Mouse (Mus musculus): ENCODE measurements around the gene Spata20. TPM values are rescaled to one million over a fixed set of nuclear protein-coding genes. Genes with fewer than 3 reads are reported as not detected.

The Spata20 gene
- polyA plus RNA-seq, 1 experiment from 2014 or later: 0.42 TPM

DNA sequence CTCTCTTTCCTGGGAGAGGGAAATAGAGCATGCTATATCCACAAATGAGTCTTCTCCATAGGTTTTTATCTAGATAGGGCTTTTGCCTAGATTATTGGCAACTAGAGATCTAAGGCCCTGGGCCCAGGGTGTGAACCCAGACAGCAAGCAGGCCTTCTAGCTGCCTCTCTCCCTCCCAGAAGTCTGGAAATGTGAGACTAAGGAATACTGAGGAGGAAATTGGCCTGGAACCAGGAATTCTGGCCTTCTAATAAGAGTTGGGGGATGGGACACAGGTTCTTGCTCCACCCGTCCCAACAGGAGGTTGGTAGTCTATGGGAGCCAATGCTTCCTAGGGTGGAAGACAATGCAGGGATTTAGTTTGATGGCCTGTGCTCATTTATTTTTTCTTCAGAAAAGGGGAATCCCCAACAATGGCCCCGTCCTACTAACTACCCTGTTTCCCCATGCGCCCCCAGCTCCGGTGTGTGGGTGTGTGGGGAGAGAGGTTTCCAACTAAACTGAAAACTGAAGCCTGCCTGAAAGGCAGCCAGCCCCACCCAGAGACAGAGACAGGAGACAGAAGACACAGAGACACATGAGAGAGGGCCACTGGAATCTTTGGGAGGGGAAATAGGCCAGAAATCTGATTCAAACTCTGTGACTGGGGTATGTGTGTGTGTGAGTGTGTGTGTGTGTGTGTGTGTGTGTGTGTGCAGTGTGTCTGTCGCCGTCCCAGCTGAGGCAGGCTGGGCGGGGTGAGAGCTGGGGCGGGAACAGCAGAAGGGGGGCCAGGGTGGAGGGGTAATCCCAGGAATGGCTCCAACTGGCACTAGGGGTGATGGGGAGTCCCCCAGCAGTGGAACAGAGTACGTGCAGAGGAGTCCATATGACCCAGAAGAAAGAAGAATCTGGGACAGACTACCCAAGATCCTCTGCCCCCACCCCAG, 16.6 kb downstream of the Spata20 start:
- peaks cover 85% of the 10 kb centered on the region for H3K4me1 ChIP-seq
- ATAC-seq (ENCODE audit: low FRiP score): no peak
- 7% methylated on average over 8 of the region's 9 CpGs for WGBS

GRCm38 (mm10) chr11:94468582-94469064, 17.4 kb downstream of the Spata20 start:
- peak; percentile 84 for ATAC-seq (ENCODE audit: low FRiP score)
- Histone ChIP-seq H3K9me3 (replicated peaks) (no peaks in the 10 kb centered on the region), H3K27me3 (replicated peaks) (no peaks in the 10 kb centered on the region), H3K4me2 (peak overlapping the region; percentile 92), H3K36me3 (no peaks in the 10 kb centered on the region), H3K27ac (replicated peaks) (peak overlapping the region; percentile 90), H3K4me1 (peaks cover 90% of the 10 kb centered on the region), H3K9ac (replicated peaks) (peak overlapping the region; percentile 36; the same call in 1 of the 2 replicates), H3K4me3 (replicated peaks) (0 out of 2 replicates have a peak overlapping the region, but pooled peaks have one; percentile 14)
- 5% methylated on average over 4 of the region's 4 CpGs for WGBS

More for the DNA sequence above, 16.6 kb downstream of the Spata20 start:
- peak overlapping the region; percentile 92 for H3K4me2 ChIP-seq
- H3K9ac ChIP-seq (replicated peaks): peak overlapping the region; percentile 36; the same call in 1 of the 2 replicates
- peak overlapping the region; percentile 14 for H3K4me3 ChIP-seq (replicated peaks)
- H3K36me3 ChIP-seq: no peaks in the 10 kb centered on the region
- H3K27me3 ChIP-seq (replicated peaks): no peaks in the 10 kb centered on the region
- peak overlapping the region; percentile 90 for H3K27ac ChIP-seq (replicated peaks)
- no peaks in the 10 kb centered on the region for H3K9me3 ChIP-seq (replicated peaks)

DNA sequence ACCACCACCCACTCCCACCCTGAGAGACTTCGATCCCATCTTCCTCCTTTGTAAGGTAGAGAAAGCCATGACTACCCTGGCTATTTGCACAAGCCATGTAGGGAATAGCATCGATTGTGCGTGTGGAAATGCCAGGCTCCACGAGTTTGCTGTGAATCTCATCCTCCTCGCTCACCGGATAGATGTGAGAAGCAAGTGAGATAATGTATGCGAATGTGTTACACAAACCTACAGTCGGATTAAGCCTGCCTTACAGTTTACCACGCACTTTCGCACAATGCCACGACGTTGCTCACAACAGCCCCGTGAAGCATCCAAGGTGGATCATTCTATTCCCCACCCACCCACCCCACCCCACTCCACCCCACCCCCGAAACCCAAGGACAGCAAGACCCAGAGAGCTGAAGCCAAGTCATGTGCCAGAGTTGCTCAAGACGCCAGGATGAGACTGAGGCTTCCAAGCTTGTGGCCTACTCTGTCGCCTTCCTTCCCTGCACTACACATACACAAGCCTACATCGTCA, 19.6 kb downstream of the Spata20 start:
- Histone ChIP-seq H3K27ac (replicated peaks) (no peak overlapping the region), H3K4me1 (peaks cover 69% of the 10 kb centered on the region)

DNA sequence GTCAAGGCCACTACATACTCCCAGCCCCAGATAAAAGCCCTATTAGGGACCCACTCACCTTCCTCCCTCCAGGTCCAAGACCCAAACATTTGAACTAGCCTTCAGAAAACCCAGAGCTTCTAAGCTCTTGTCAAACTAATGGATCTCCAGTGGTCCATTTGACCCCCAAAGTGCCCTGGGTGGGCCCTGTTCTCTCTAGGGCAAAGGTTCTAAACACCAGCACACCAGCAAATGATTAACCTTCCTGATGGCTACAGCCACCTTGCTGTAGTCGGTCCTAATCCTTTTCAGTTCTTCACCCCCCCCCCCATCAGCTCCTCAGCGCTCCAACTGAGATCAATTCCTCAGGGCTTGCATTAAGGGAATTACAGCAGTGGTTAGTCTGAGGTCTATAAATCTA, 21.8 kb downstream of the Spata20 start:
- peak overlapping the region; percentile 63; the same call in 1 of the 2 replicates for H3K27ac ChIP-seq (replicated peaks)
- peaks cover 15% of the 10 kb centered on the region for H3K36me3 ChIP-seq
- no peak overlapping the region for H3K4me3 ChIP-seq (replicated peaks)
- no peak overlapping the region for H3K4me2 ChIP-seq
- H3K4me1 ChIP-seq: peaks cover 47% of the 10 kb centered on the region
- H3K9ac ChIP-seq (replicated peaks): no peak overlapping the region
- no peak for ATAC-seq (ENCODE audit: low FRiP score)
- no peaks in the 10 kb centered on the region for H3K9me3 ChIP-seq (replicated peaks)
- no peaks in the 10 kb centered on the region for H3K27me3 ChIP-seq (replicated peaks)
- 3% methylated on average over 2 of the region's 2 CpGs for WGBS

More for the DNA sequence above, 19.6 kb downstream of the Spata20 start:
- no peak overlapping the region for H3K9ac ChIP-seq (replicated peaks)
- H3K9me3 ChIP-seq (replicated peaks): no peaks in the 10 kb centered on the region
- peaks cover 9% of the 10 kb centered on the region; the same call in 1 of the 2 replicates for H3K36me3 ChIP-seq
- WGBS: 88% methylated on average over 17 of the region's 17 CpGs
- H3K4me2 ChIP-seq: no peak overlapping the region
- H3K4me3 ChIP-seq (replicated peaks): no peak overlapping the region
- ATAC-seq (ENCODE audit: low FRiP score): no peak
- no peaks in the 10 kb centered on the region for H3K27me3 ChIP-seq (replicated peaks)

- peaks cover 25% of the 10 kb centered on the region for H3K4me1 ChIP-seq
- WGBS: 93% methylated on average over 11 of the region's 11 CpGs
- no peak for ATAC-seq (ENCODE audit: low FRiP score)
- no peak overlapping the region for H3K4me2 ChIP-seq
- no peaks in the 10 kb centered on the region for H3K27me3 ChIP-seq (replicated peaks)
- H3K27ac ChIP-seq (replicated peaks): no peak overlapping the region
- peaks cover 31% of the 10 kb centered on the region for H3K36me3 ChIP-seq
- no peak overlapping the region for H3K4me3 ChIP-seq (replicated peaks)
- no peak overlapping the region for H3K9ac ChIP-seq (replicated peaks)
- no peaks in the 10 kb centered on the region for H3K9me3 ChIP-seq (replicated peaks)
Measured at GRCm38 (mm10) chr11:94461856-94462255, 24.1 kb downstream of the Spata20 start.

DNA sequence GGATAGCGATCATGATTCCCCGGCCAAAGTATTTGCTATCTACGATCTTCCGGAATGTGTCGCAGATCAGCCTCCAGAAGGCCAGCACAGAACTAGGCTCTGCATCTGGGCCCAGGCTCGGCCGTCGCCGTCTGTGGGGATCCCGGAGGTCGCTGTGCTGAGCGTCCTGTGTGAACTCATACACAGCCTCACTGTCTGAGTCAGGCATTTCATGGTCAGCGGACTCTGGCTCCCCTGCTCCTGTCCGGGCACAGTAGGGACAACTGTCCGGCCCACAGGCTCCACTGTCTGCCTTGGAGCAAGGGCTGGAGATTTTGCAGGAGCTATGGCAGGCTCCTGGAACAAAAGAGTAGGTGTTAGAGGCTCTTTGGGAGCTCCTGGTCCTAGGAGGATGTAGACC, 29.0 kb downstream of the Spata20 start:
- Histone ChIP-seq H3K4me2 (no peak overlapping the region), H3K27me3 (replicated peaks) (no peaks in the 10 kb centered on the region), H3K27ac (replicated peaks) (no peak overlapping the region), H3K9me3 (replicated peaks) (no peaks in the 10 kb centered on the region), H3K36me3 (peaks cover 33% of the 10 kb centered on the region), H3K4me3 (replicated peaks) (no peak overlapping the region), H3K9ac (replicated peaks) (no peak overlapping the region), H3K4me1 (peaks cover 16% of the 10 kb centered on the region)
- WGBS: 87% methylated on average over 15 of the region's 15 CpGs
- ATAC-seq (ENCODE audit: low FRiP score): no peak

- no peaks in the 10 kb centered on the region for H3K9me3 ChIP-seq (replicated peaks)
- H3K4me1 ChIP-seq: peaks cover 16% of the 10 kb centered on the region
- peaks cover 27% of the 10 kb centered on the region for H3K36me3 ChIP-seq
- no peak overlapping the region for H3K4me3 ChIP-seq (replicated peaks)
- no peak overlapping the region for H3K9ac ChIP-seq (replicated peaks)
- 84% methylated on average over 3 of the region's 3 CpGs for WGBS
- no peak overlapping the region for H3K27ac ChIP-seq (replicated peaks)
- no peak overlapping the region for H3K4me2 ChIP-seq
- H3K27me3 ChIP-seq (replicated peaks): no peaks in the 10 kb centered on the region
- no peak for ATAC-seq (ENCODE audit: low FRiP score)
Measured at GRCm38 (mm10) chr11:94456347-94456746, 29.6 kb downstream of the Spata20 start.

GRCm38 (mm10) chr11:94455161-94455820, 30.7 kb downstream of the Spata20 start:
- Histone ChIP-seq H3K9ac (replicated peaks) (no peak overlapping the region), H3K4me3 (replicated peaks) (no peak overlapping the region), H3K4me1 (peaks cover 19% of the 10 kb centered on the region), H3K4me2 (no peak overlapping the region), H3K27ac (replicated peaks) (no peak overlapping the region), H3K36me3 (peaks cover 27% of the 10 kb centered on the region), H3K9me3 (replicated peaks) (no peaks in the 10 kb centered on the region), H3K27me3 (replicated peaks) (no peaks in the 10 kb centered on the region)
- WGBS: 57% methylated on average over 10 of the region's 10 CpGs
- ATAC-seq (ENCODE audit: low FRiP score): no peak

DNA sequence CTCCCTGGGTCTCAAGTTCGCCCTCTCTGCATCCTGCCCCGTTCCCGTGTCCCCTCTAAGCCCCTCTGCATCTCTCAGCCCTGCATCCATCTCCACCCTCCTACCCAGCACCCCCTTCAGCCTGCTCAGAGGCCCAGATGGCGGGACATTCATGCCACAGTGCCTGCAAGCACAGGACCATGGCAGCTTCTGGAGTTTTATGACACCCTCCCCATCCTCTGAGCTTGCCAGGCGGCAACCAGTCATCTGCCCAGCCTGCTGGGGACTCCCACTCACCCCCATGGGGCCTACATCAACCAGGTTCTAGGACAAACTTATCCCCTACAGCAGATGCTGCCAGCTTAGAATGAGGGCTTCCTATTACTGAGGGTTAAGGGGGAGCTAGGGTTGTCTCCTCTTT, 31.2 kb downstream of the Spata20 start:
- WGBS: 50% methylated on average over 5 of the region's 5 CpGs
- ATAC-seq (ENCODE audit: low FRiP score): no peak
- H3K27ac ChIP-seq (replicated peaks): 0 out of 2 replicates have a peak overlapping the region, but pooled peaks have one; percentile 41

DNA sequence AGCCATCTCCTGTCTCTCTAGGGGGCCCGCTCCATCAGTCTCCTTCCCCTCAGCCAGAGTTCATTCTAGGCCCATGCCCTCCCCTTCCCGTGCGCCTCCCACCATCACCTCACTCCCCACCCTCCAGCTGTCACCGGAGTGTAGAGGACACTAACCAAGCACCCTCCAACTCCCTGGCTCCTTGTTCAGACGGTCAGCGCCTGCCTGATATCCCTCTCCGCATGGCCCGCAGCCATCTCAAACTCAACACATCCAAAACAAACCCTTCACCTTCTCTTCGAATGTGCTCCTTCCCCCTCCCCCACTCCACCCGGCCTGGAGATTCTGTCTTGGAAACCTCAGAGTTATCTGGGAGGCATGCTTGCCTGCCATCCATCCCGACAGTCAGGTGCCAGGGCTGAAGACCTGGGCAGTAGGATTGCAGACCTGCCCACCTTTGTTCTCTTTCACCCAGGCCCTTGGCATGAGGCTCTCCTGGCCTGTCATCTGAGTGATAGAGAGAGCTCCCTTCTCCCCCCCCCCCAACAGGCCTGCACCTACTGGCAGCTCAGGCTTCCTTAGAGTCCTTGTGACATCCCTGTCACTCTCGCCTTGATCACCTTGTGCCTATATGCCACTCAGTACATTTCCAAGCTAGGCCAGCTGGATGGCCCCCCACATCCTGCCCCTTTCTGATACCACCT, 34.7 kb downstream of the Spata20 start:
- Histone ChIP-seq H3K4me3 (replicated peaks) (no peak overlapping the region), H3K27me3 (replicated peaks) (no peaks in the 10 kb centered on the region), H3K27ac (replicated peaks) (no peak overlapping the region), H3K4me2 (no peak overlapping the region), H3K36me3 (no peaks in the 10 kb centered on the region), H3K9me3 (replicated peaks) (no peaks in the 10 kb centered on the region), H3K9ac (replicated peaks) (no peak overlapping the region), H3K4me1 (peaks cover 32% of the 10 kb centered on the region)
- WGBS: 70% methylated on average over 12 of the region's 12 CpGs
- ATAC-seq (ENCODE audit: low FRiP score): no peak

More for the DNA sequence above, 31.2 kb downstream of the Spata20 start:
- Histone ChIP-seq H3K9ac (replicated peaks) (no peak overlapping the region), H3K27me3 (replicated peaks) (no peaks in the 10 kb centered on the region), H3K36me3 (peaks cover 25% of the 10 kb centered on the region), H3K9me3 (replicated peaks) (no peaks in the 10 kb centered on the region), H3K4me2 (no peak overlapping the region), H3K4me1 (peaks cover 24% of the 10 kb centered on the region), H3K4me3 (replicated peaks) (no peak overlapping the region)

- peak overlapping the region; percentile 61 for H3K27ac ChIP-seq (replicated peaks)
- no peaks in the 10 kb centered on the region for H3K9me3 ChIP-seq (replicated peaks)
- no peak overlapping the region for H3K4me2 ChIP-seq
- no peak for ATAC-seq (ENCODE audit: low FRiP score)
- WGBS: 59% methylated on average over 5 of the region's 5 CpGs
- H3K27me3 ChIP-seq (replicated peaks): no peaks in the 10 kb centered on the region
- H3K4me1 ChIP-seq: peaks cover 35% of the 10 kb centered on the region
- H3K4me3 ChIP-seq (replicated peaks): no peak overlapping the region
- H3K36me3 ChIP-seq: no peaks in the 10 kb centered on the region
- H3K9ac ChIP-seq (replicated peaks): no peak overlapping the region
Measured at GRCm38 (mm10) chr11:94449886-94450285, 36.1 kb downstream of the Spata20 start.

All from neural tube, embryonic 15.5 days (tissue).